Mouse (Mus musculus) heart, embryonic 12.5 days (tissue): ENCODE results near the gene Sh3bp2. TPM values are rescaled to one million over a fixed set of nuclear protein-coding genes. Genes with fewer than 3 reads are reported as not detected.

Experiments used
- ATAC-seq: fragments of 200-750 bp; cut with Nextera tagmentation; 2 replicates; pipeline ENCODE4 v1.8.0; 2017; ENCODE audit warnings: moderate TSS enrichment, moderate library complexity; ENCODE audit not compliant: insufficient number of reproducible peaks, low FRiP score
- H3K27ac ChIP-seq: fragments of 300-500 bp; sonication (generic); 2 replicates; pipeline ENCODE4 v1.5.1; 2016; ENCODE audit warnings: mild to moderate bottlenecking, moderate library complexity; ENCODE audit not compliant: poor library complexity, severe bottlenecking
- H3K27me3 ChIP-seq: fragments of 300-500 bp; sonication (generic); replicated peaks from 2 replicates; pipeline ENCODE4 v1.6.1; 2016; ENCODE audit warnings: mild to moderate bottlenecking, moderate library complexity
- H3K36me3 ChIP-seq: fragments of 300-500 bp; sonication (generic); 2 replicates; pipeline ENCODE4 v1.6.1; 2016; ENCODE audit warnings: mild to moderate bottlenecking, moderate library complexity
- H3K4me1 ChIP-seq: fragments of 300-500 bp; sonication (generic); replicated peaks from 2 replicates; pipeline ENCODE4 v1.6.1; 2016; ENCODE audit warnings: mild to moderate bottlenecking
- H3K4me2 ChIP-seq: fragments of 300-500 bp; sonication (generic); 2 replicates; pipeline ENCODE4 v1.6.1; 2016; ENCODE audit warnings: mild to moderate bottlenecking, moderate library complexity
- H3K4me3 ChIP-seq: fragments of 300-500 bp; sonication (generic); 2 replicates; pipeline ENCODE4 v1.5.1; 2016; ENCODE audit warnings: mild to moderate bottlenecking
- H3K9ac ChIP-seq: fragments of 300-500 bp; sonication (generic); 2 replicates; pipeline ENCODE4 v1.6.1; 2016; ENCODE audit warnings: mild to moderate bottlenecking, moderate library complexity
- H3K9me3 ChIP-seq: fragments of 300-500 bp; sonication (generic); replicated peaks from 2 replicates; pipeline ENCODE4 v1.6.1; 2016; ENCODE audit warnings: mild to moderate bottlenecking, moderate library complexity
- WGBS: fragments of 180-500 bp; shearing (Covaris S2); methylation state at CpG from one replicate; pipeline ENCODE4 v1.1.7; 2016; 5-methylcytosine and 5-hydroxymethylcytosine counted together
- polyA plus RNA-seq: library from polyadenylated mRNA; unstranded; fragments of >200 nt; fragmentation: Nextera tagmentation; extraction: Ambion mirVana; gene quantifications from 2 replicates; pipeline ENCODE4 v1.2.1, GENCODE M21; 2016

Gene Sh3bp2
- polyA plus RNA-seq, 1 experiment from 2014 or later = 3.0 TPM

DNA sequence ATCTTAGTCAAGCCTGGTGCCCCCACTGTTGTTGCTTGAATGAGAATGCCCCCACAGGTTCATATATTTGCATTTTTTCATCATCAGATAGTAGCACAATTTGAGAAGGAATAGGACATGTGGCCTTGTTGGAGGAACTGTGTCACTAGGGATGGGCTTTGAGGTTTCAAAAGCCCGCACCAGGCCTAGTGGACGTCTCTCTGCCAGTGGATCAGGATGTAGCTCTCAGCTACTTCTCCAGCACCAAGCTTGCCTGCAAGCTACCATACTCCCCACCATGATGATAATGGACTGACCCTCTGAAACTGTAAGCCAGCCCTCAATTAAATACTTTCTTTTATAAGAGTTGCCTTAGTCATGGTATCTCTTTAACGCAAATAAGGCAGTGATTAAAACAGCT lies 13.2 kb upstream of the Sh3bp2 start:
- Histone ChIP-seq H3K9me3 (no peaks in the 10 kb centered on the region), H3K4me1 (peaks cover 16% of the 10 kb centered on the region), H3K4me3 (no peak overlapping the region), H3K9ac (no peak overlapping the region), H3K27ac (no peak overlapping the region), H3K36me3 (peaks cover 5% of the 10 kb centered on the region; the same call in 1 of the 2 replicates), H3K27me3 (no peaks in the 10 kb centered on the region), H3K4me2 (no peak overlapping the region; the same call in 1 of the 2 replicates)
- ATAC-seq = no peak
- 87% methylated on average over 3 of the region's 3 CpGs for WGBS

DNA sequence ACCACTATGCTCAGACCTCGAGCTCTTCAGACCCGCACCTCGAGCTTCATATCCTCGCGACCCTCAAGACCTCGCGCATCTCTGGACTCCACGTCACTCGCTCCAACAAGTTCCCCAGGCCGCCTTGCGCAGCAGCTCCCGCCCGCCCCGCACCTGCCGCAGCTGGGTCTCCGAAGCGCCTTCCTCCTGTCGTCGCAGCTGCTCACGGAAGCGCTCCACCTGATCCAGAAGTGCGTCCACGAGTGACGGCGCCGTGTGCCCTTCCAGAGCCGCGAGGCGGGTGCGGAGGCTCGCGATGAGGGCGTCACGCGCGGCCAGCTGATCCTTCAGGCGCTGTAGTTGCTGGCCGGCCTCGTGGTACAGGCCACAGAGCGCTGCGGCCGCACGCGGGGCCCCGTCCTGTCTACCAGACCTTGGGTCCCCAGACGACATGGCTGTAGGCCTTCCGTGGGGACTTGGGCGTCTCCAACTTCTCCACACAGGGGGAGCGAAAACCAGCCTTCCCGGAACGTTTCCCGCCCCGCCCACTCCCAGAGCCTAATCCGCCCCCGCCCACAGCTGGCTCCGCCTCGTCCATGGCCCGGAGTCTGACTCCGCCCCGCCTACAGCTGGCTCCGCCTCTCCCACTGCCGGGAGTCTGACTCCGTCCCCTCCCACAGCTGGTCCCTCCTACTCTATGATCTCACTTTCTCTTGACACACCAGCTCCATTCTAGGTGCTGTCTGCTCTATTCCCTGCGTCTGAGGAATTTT lies 12.0 kb upstream of the Sh3bp2 start, which contains the start of gene Tnip2:
Gene Tnip2, minus strand, starts transcription at position 526 of the 752 bp plus-strand sequence.
- Histone ChIP-seq H3K36me3 (peaks cover 5% of the 10 kb centered on the region; the same call in 1 of the 2 replicates), H3K9me3 (no peaks in the 10 kb centered on the region), H3K4me1 (peaks cover 16% of the 10 kb centered on the region), H3K27ac (peak within 1 kb of the TSS; percentile 60; the same call in 1 of the 2 replicates), H3K4me3 (peak within 1 kb of the TSS; percentile 96), H3K4me2 (peak within 1 kb of the TSS; percentile 97), H3K27me3 (no peaks in the 10 kb centered on the region), H3K9ac (peak within 1 kb of the TSS; percentile 95)
- ATAC-seq = peak; percentile 99
- WGBS = under 1% methylated on average over 64 of the region's 64 CpGs

DNA sequence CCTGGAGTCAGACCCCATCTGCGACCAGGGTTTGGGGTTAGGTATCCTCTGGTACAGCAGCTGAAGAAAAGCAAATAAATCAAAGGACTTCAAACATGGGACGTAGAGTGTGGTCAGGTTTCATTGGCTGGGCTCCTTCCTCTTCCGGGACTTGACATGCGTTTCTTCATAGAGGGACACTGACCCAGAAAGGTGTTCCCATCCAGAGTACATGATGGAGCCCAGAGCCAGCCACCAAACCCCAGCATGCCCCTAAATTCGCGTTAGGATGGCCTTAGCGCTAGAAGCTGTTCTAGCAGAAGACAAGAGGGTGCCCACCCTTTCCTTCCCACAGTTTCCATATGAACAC lies 11.4 kb upstream of the Sh3bp2 start:
- no peak overlapping the region for H3K27ac ChIP-seq
- peak overlapping the region; percentile 97 for H3K4me2 ChIP-seq
- H3K4me3 ChIP-seq = peak overlapping the region; percentile 96
- no peaks in the 10 kb centered on the region for H3K27me3 ChIP-seq
- H3K4me1 ChIP-seq = peaks cover 16% of the 10 kb centered on the region
- H3K9me3 ChIP-seq = no peaks in the 10 kb centered on the region
- H3K36me3 ChIP-seq = peaks cover 2% of the 10 kb centered on the region; the same call in 1 of the 2 replicates
- 22% methylated on average over 7 of the region's 7 CpGs for WGBS
- peak; percentile 19; the same call in 1 of the 2 replicates for ATAC-seq
- H3K9ac ChIP-seq = peak overlapping the region; percentile 59

DNA sequence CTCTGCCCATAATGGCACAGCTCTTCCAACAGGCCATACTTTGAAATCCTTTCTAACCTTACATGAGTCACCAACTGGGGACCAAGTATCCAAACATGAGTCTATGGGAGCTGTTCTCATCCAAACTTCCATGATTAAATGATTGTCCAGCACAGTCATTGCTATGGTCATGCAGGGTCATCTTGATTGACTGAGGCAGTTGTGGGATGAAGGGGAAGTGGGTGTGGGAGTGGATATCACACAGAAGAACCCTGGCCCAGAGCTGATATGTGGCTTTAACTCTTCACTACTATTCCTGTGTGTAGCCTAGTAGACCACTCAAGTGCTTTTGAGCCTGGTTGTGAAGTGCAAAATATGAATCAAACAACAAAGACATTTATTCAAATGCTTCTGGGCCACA lies 10.5 kb upstream of the Sh3bp2 start:
- no peaks in the 10 kb centered on the region for H3K36me3 ChIP-seq
- no peak overlapping the region for H3K4me3 ChIP-seq
- no peak overlapping the region for H3K27ac ChIP-seq
- no peak overlapping the region for H3K4me2 ChIP-seq
- H3K4me1 ChIP-seq = peaks cover 16% of the 10 kb centered on the region
- no peaks in the 10 kb centered on the region for H3K27me3 ChIP-seq
- no peak for ATAC-seq
- H3K9ac ChIP-seq = no peak overlapping the region
- H3K9me3 ChIP-seq = no peaks in the 10 kb centered on the region

DNA sequence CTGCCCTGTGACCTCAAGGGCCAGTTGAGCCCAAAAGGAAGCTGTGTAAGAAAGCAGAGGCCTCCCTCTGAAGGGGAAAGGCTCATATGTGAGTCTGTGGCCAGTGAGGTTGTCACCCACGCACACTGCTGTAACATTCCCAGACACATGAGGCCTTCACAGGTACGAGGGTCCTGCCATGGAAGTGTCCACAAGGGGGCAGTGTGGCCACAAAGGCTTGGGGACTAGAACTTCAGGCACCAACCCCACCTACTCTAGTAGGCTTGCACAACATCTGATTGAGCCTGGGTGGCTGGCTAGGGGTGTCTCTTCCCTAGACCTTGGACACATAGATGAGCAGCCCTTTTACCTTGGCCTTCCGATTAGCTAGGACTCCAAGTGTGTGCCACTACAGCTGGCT lies 7.7 kb upstream of the Sh3bp2 start:
- Histone ChIP-seq H3K27me3 (no peaks in the 10 kb centered on the region), H3K36me3 (no peaks in the 10 kb centered on the region), H3K9ac (no peak overlapping the region), H3K4me1 (peaks cover 26% of the 10 kb centered on the region), H3K4me2 (no peak overlapping the region), H3K9me3 (no peaks in the 10 kb centered on the region), H3K27ac (no peak overlapping the region), H3K4me3 (no peak overlapping the region)
- WGBS = 25% methylated on average over 3 of the region's 3 CpGs
- ATAC-seq = no peak

DNA sequence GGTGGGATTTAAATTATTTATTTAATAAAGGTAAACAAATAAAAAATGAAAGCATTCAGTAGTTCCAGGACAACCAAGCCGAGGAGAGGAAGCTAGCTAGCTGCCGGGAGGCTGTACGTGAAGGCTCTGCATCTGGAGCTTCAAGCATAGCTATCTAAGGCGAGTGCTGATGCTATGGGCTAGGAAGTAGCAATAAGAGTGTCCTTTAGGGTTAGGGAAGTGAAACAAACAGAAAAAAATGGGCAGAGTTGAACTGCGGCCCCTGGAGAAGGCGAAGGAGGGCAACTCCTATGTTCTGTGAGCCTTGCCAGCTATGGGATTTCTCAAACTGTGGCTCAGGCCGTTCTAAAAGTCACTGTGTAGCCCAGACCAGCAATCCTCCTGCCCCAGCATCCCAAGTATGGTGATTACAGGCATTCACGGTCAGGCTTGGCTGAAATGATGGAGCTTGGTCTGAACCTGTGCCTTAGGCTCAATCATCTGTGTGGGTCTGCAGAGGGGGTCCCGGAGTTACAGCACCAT lies 6.2 kb upstream of the Sh3bp2 start:
- Histone ChIP-seq H3K27me3 (no peaks in the 10 kb centered on the region), H3K4me2 (no peak overlapping the region), H3K27ac (no peak overlapping the region), H3K4me3 (no peak overlapping the region), H3K4me1 (peaks cover 18% of the 10 kb centered on the region), H3K36me3 (no peaks in the 10 kb centered on the region), H3K9me3 (no peaks in the 10 kb centered on the region), H3K9ac (no peak overlapping the region)
- no peak for ATAC-seq
- WGBS = 82% methylated on average over 9 of the region's 9 CpGs

DNA sequence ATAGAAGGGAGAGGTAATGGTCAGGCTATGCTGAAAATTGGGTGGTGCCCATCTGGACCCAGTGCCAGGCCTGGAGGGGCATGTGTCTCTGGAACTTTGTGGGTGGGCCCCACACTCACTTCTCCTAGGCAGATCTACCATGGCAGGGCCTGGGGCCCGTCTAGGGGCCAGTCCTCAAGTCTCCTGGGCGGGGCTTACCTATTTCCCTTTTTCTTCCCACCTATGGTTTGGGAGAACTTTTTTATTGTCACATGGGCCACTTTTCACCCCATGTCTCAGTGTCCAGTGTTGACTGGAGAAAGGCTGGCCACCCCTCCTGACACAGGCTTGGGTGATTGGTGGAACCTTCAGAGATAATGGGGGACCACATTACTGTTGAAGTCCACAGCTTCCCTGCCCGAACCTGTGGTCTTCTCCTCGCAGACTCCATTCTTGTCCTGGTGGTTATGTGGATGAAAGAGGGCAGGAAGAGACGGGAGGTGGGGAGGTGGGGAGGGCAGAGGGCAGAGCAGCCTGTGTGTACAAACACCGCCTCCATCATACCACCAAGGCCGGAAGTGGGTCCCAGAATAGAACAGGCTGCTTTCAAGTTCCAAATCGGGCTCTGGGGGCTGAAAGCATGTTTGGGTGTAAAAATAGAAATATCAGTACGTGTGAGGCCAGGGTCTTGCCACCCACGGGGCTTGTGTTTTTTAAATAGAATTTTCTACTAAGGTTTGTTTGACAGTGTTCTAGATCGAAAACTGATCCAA lies 5.0 kb upstream of the Sh3bp2 start:
- Histone ChIP-seq H3K9me3 (no peaks in the 10 kb centered on the region), H3K9ac (0 out of 2 replicates have a peak overlapping the region, but pooled peaks have one; percentile 6), H3K4me3 (no peak overlapping the region), H3K4me2 (0 out of 2 replicates have a peak overlapping the region, but pooled peaks have one; percentile 15), H3K27me3 (no peaks in the 10 kb centered on the region), H3K4me1 (peaks cover 16% of the 10 kb centered on the region), H3K27ac (peak overlapping the region; percentile 67), H3K36me3 (no peaks in the 10 kb centered on the region)
- WGBS = 44% methylated on average over 11 of the region's 11 CpGs
- no peak for ATAC-seq

DNA sequence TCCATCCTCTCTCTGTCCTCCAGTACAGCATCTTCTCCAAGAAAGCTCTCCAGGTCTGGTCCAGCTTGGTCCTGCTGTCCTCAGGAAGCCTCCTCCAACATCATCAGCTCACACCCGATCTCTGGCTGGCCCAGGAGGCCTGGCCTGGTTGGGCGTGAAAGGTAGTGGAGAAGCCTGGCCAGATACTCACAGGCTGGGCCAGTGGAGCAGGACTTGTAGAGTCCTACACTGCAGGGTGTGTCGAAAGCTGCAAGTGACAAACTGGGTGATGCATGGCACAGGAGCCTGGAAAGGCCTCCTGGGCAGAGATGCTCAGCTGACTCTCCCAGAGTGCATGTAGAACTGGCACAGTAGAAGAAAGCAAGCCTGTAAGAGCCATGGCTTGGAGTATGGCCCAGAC lies 4.3 kb upstream of the Sh3bp2 start:
- Histone ChIP-seq H3K4me1 (peaks cover 23% of the 10 kb centered on the region), H3K4me3 (no peak overlapping the region), H3K9ac (0 out of 2 replicates have a peak overlapping the region, but pooled peaks have one; percentile 6), H3K9me3 (no peaks in the 10 kb centered on the region), H3K27ac (peak overlapping the region; percentile 67), H3K27me3 (no peaks in the 10 kb centered on the region), H3K36me3 (no peaks in the 10 kb centered on the region), H3K4me2 (no peak overlapping the region)
- ATAC-seq = no peak
- 68% methylated on average over 3 of the region's 3 CpGs for WGBS

DNA sequence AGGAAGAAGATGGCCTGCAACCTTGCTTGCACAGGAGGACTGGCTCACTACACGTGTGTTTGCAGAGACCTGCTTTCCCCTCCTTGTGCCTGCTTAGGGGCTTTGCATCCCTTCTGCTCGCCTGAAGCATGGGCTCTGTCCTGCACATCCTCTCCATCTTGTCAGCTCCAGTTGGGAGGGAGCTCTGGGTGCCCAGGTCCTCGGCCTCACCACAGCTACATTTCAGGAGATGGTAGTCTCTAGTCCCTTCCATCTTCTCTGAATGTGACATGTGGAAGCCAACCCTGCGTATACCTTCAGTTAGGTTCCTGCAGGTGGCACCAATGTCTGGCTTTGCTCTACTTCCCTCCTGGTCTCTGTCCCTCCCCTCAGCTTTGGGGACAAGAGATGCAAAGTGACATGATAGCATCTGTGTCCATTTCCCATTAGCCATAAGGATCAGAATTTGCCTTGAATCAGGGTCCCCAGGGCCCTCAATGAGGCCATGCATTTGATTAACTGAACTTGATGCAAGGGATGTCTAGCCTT lies 1.6 kb upstream of the Sh3bp2 start:
- no peaks in the 10 kb centered on the region for H3K9me3 ChIP-seq
- ATAC-seq = no peak
- WGBS = 55% methylated on average over 4 of the region's 4 CpGs
- no peak overlapping the region for H3K9ac ChIP-seq
- H3K4me1 ChIP-seq = peaks cover 27% of the 10 kb centered on the region
- no peak overlapping the region for H3K4me3 ChIP-seq
- H3K27me3 ChIP-seq = no peaks in the 10 kb centered on the region
- H3K36me3 ChIP-seq = no peaks in the 10 kb centered on the region
- no peak overlapping the region for H3K4me2 ChIP-seq
- H3K27ac ChIP-seq = no peak overlapping the region

DNA sequence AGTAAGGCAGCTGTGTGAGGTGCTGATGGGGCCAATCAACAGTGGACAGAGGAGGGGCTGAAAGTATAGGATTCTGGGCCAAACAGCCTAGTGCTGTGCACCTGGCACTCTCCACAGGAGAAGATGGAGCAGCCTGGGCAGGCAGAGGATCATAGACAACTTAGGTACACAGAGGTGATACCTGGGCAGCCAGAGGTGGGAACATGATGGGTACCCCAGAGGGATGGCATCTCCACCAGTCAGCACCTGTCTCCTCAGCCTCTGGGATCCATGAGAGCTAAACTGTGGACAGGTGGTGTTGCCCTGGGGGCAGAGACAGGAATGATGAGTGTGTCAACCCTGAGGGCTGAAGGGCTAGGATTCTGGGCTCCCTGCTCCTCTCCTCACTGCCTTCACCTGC lies 1.1 kb upstream of the Sh3bp2 start:
- H3K9me3 ChIP-seq = no peaks in the 10 kb centered on the region
- no peak for ATAC-seq
- H3K27ac ChIP-seq = no peak overlapping the region

DNA sequence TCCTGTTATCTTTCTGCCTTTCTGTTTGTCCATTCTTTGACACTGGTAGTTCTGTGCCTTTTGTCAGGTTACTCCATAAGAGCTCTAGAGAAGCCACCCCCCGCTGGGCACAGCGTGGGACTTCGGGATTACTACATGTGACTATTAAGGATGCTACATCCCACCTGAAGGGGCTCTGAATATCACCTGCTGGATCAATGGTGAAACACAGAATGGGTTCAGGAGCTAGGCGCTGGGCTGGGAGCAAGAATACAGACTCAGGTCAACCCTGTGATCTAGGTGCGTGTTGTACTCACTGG lies 788 bp downstream of the Sh3bp2 start:
- ATAC-seq = no peak
- H3K27ac ChIP-seq = no peak overlapping the region
- 39% methylated on average over 5 of the region's 5 CpGs for WGBS
- H3K9me3 ChIP-seq = no peaks in the 10 kb centered on the region
- no peaks in the 10 kb centered on the region for H3K36me3 ChIP-seq
- H3K4me3 ChIP-seq = peak overlapping the region; percentile 62
- H3K4me1 ChIP-seq = peaks cover 15% of the 10 kb centered on the region
- peak overlapping the region; percentile 82 for H3K4me2 ChIP-seq
- H3K27me3 ChIP-seq = no peaks in the 10 kb centered on the region
- H3K9ac ChIP-seq = 0 out of 2 replicates have a peak overlapping the region, but pooled peaks have one; percentile 76

More for the DNA sequence above, 1.1 kb upstream of the Sh3bp2 start:
- no peak overlapping the region for H3K4me2 ChIP-seq
- no peaks in the 10 kb centered on the region for H3K27me3 ChIP-seq
- no peaks in the 10 kb centered on the region for H3K36me3 ChIP-seq
- H3K4me1 ChIP-seq = peaks cover 27% of the 10 kb centered on the region
- no peak overlapping the region for H3K9ac ChIP-seq
- no peak overlapping the region for H3K4me3 ChIP-seq
